Comparison of ENCODE assay signal across 22 mouse cellular contexts in the genomic region with DNA sequence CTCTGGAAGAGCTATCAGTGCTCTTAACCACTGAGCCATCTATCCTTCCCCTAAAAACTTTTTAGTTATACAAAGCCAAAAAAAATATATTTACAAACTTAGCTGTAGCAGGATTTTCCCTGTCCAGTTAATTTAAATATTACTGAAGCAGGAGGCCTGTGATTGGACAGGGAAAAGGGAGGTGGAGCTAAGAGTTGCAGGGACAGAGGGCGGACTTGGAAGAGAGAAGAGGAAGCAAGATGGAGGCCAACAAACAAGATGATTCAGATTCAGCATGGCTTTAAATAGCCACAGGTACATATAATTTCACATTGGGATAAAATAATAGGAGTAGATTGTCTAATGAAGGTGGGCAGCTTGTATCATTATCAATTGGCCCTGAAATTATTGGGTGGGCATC. TPM values are rescaled to one million over a fixed set of nuclear protein-coding genes. Genes with fewer than 3 reads are reported as not detected.
DNase-seq lines count a peak whose midpoint lies in the region; ATAC-seq and TF ChIP-seq lines count a peak whose summit lies in the region.
"Had no signal": no experiment of that assay in that cellular context is flagged by ENCODE, and none has a peak within 500 bp of the region (broad histone marks: within the 10 kb centered on the region; RNA-seq: fewer than 3 reads in every experiment).

No protein-coding gene starts in this region.

- TF ChIP-seq EP300 in MEL (IDR thresholded peaks at IDR 0.05; ENCODE audit: low read depth in 1 of 2, low read length in 2 of 2): no peak

- H3K4me3 ChIP-seq in E14TG2a.4 (replicated peaks; ENCODE audit: low read length) (peak overlapping the region; percentile 58), MEL (ENCODE audit: control insufficient read depth in 1 of 2, insufficient read depth in 1 of 2, low read depth in 2 of 2, low read length in 2 of 2) (no peak overlapping the region)
- no peak overlapping the region for H3K4me3 ChIP-seq in forebrain, embryonic 15.5 days
- H3K4me3 ChIP-seq: heart, adult 2 months; heart, embryonic 10.5 days; heart, embryonic 13.5 days; hindbrain, embryonic 12.5 days; hindbrain, embryonic 15.5 days had no signal

- TF ChIP-seq CTCF in E14TG2a.4 (conservative IDR thresholded peaks at IDR 0.05; ENCODE audit: low read length): no peak
- no peak for TF ChIP-seq CTCF in MEL (IDR thresholded peaks at IDR 0.05 in 2 of 3, conservative IDR thresholded peaks at IDR 0.05 in 1 of 3; ENCODE audit: control insufficient read depth in 1 of 3, insufficient read depth in 1 of 3, low read depth in 2 of 3, low read length in 3 of 3, poor library complexity in 1 of 3, severe bottlenecking in 1 of 3)

- H3K4me2 ChIP-seq in forebrain, embryonic 15.5 days (replicated peaks): no peak overlapping the region
- H3K4me2 ChIP-seq: heart, embryonic 13.5 days; hindbrain, embryonic 12.5 days; hindbrain, embryonic 15.5 days had no signal

- WGBS in forebrain, embryonic 15.5 days: 93% methylated on average over 1 of the region's 1 CpGs

- intact Hi-C loops in heart, postnatal 25 days (cut with DNase I): no loop called here

- H3K4me1 ChIP-seq in E14TG2a.4 (replicated peaks; ENCODE audit: low read depth, low read length): peaks cover 66% of the 10 kb centered on the region
- peaks cover 4% of the 10 kb centered on the region in 2 experiments; a peak in 2 of 4 replicates for H3K4me1 ChIP-seq in MEL (ENCODE audit: control insufficient read depth in 1 of 2, insufficient read depth in 2 of 2, low read length in 2 of 2)
- peaks cover 4% of the 10 kb centered on the region; the same call in 1 of the 2 replicates for H3K4me1 ChIP-seq in forebrain, embryonic 15.5 days

- DNase-seq in heart, adult 11 months: peak; percentile 70
- no peak for DNase-seq in heart, postnatal 25 days (ENCODE audit: low spot score)
- peak; percentile 49 for DNase-seq in MEL (ENCODE audit: low read depth, low spot score)
- no peak for DNase-seq in cerebellum, postnatal 10 days
- DNase-seq in adipocyte (ENCODE audit: low spot score): no peak
- DNase-seq: adrenal gland, postnatal 25 days; B cell, adult 2 months; cerebellum, adult 11-12 months; cerebellum, adult 8-10 months; cerebellum, postnatal 14 days; gastrocnemius, postnatal 25 days; heart, adult 2 months; heart, postnatal 14 days; kidney, adult 2 months had no signal

- no peak for TF ChIP-seq RAD21 in MEL (IDR thresholded peaks at IDR 0.05; ENCODE audit: low read depth, low read length)

- ATAC-seq in forebrain, embryonic 15.5 days (replicated peaks): no peak
- ATAC-seq: forebrain, embryonic 14.5 days; intestine, postnatal 0 days had no signal

- H3K79me2 ChIP-seq in MEL (ENCODE audit: control insufficient read depth, insufficient read depth, low read length, poor library complexity): peaks cover 67% of the 10 kb centered on the region

- H3K36me3 ChIP-seq in E14TG2a.4 (ENCODE audit: insufficient read depth, low read length) (peaks cover 6% of the 10 kb centered on the region), MEL (ENCODE audit: control insufficient read depth in 1 of 2, insufficient read depth in 2 of 2, low read length in 2 of 2) (peaks cover 20 to 36% of the 10 kb centered on the region in 2 experiments)
- H3K36me3 ChIP-seq in forebrain, embryonic 15.5 days: no peaks in the 10 kb centered on the region
- H3K36me3 ChIP-seq: hindbrain, embryonic 12.5 days; hindbrain, embryonic 15.5 days had no signal

- no peak for TF ChIP-seq POLR2A in MEL (IDR thresholded peaks at IDR 0.05; ENCODE audit: control insufficient read depth in 1 of 2, insufficient read depth in 1 of 2, low read depth in 1 of 2, low read length in 2 of 2, poor library complexity in 1 of 2)

- H3K27me3 ChIP-seq in E14TG2a.4 (ENCODE audit: insufficient read depth, low read length): no peaks in the 10 kb centered on the region
- no peaks in the 10 kb centered on the region for H3K27me3 ChIP-seq in MEL (ENCODE audit: control insufficient read depth in 1 of 2, insufficient read depth in 2 of 2, low read length in 2 of 2)
- H3K27me3 ChIP-seq in forebrain, embryonic 15.5 days: no peaks in the 10 kb centered on the region
- H3K27me3 ChIP-seq: heart, embryonic 13.5 days; hindbrain, embryonic 12.5 days; hindbrain, embryonic 15.5 days had no signal

- no peak overlapping the region for H3K27ac ChIP-seq in MEL (ENCODE audit: control insufficient read depth, low read depth, low read length)
- no peak overlapping the region for H3K27ac ChIP-seq in forebrain, embryonic 15.5 days (replicated peaks)
- H3K27ac ChIP-seq: heart, adult 2 months; heart, embryonic 10.5 days; heart, embryonic 13.5 days; hindbrain, embryonic 12.5 days; hindbrain, embryonic 15.5 days had no signal

- no peak overlapping the region for H3K9ac ChIP-seq in MEL (ENCODE audit: control insufficient read depth, low read depth, low read length, poor library complexity, severe bottlenecking)
- H3K9ac ChIP-seq in forebrain, embryonic 15.5 days (replicated peaks): no peak overlapping the region
- H3K9ac ChIP-seq: heart, embryonic 13.5 days; hindbrain, embryonic 12.5 days; hindbrain, embryonic 15.5 days had no signal

- no peaks in the 10 kb centered on the region for H3K9me3 ChIP-seq in E14TG2a.4 (ENCODE audit: low read length)
- H3K9me3 ChIP-seq in MEL (replicated peaks; ENCODE audit: insufficient read depth, low read length): no peaks in the 10 kb centered on the region
- no peaks in the 10 kb centered on the region for H3K9me3 ChIP-seq in forebrain, embryonic 15.5 days
- H3K9me3 ChIP-seq: heart, embryonic 10.5 days; heart, embryonic 13.5 days; hindbrain, embryonic 12.5 days; hindbrain, embryonic 15.5 days had no signal

TF ChIP-seq in MEL, 35 proteins besides CTCF, POLR2A, EP300 and RAD21:
- no peak for TF ChIP-seq POLR2AphosphoS2 (IDR thresholded peaks at IDR 0.05; ENCODE audit: low read length)
- no peak for TF ChIP-seq JUND (IDR thresholded peaks at IDR 0.05; ENCODE audit: low read depth, low read length)
- no peak for TF ChIP-seq CHD1 (IDR thresholded peaks at IDR 0.05; ENCODE audit: low read depth, low read length)
- TF ChIP-seq KAT2A (conservative IDR thresholded peaks at IDR 0.05; ENCODE audit: low read depth, low read length): no peak
- no peak for TF ChIP-seq MYC (IDR thresholded peaks at IDR 0.05; ENCODE audit: low read depth, low read length)
- no peak for TF ChIP-seq SIN3A (IDR thresholded peaks at IDR 0.05; ENCODE audit: low read length)
- no peak for TF ChIP-seq MAX (IDR thresholded peaks at IDR 0.05; ENCODE audit: low read length)
- no peak for TF ChIP-seq ZKSCAN1 (IDR thresholded peaks at IDR 0.05; ENCODE audit: low read depth, low read length)
- TF ChIP-seq GATA1 (IDR thresholded peaks at IDR 0.05; ENCODE audit: low read depth, low read length): no peak
- TF ChIP-seq USF2 (IDR thresholded peaks at IDR 0.05; ENCODE audit: borderline replicate concordance in 1 of 2, insufficient read depth in 1 of 2, low read depth in 1 of 2, low read length in 2 of 2): no peak
- no peak for TF ChIP-seq USF1 (IDR thresholded peaks at IDR 0.05; ENCODE audit: low read depth, low read length)
- no peak for TF ChIP-seq MXI1 (IDR thresholded peaks at IDR 0.05; ENCODE audit: low read depth, low read length)
- no peak for TF ChIP-seq MEF2A (IDR thresholded peaks at IDR 0.05; ENCODE audit: extremely low read depth, insufficient replicate concordance, low read depth, low read length, poor library complexity, severe bottlenecking)
- no peak for TF ChIP-seq SMC3 (IDR thresholded peaks at IDR 0.05; ENCODE audit: low read depth, low read length)
- no peak for TF ChIP-seq ELF1 (IDR thresholded peaks at IDR 0.05; ENCODE audit: low read depth, low read length)
- no peak for TF ChIP-seq MYB (IDR thresholded peaks at IDR 0.05; ENCODE audit: low read depth, low read length)
- no peak for TF ChIP-seq CHD2 (IDR thresholded peaks at IDR 0.05; ENCODE audit: low read length)
- no peak for TF ChIP-seq POLR2AphosphoS5 (IDR thresholded peaks at IDR 0.05; ENCODE audit: borderline replicate concordance, low read depth, low read length)
- TF ChIP-seq TBP (IDR thresholded peaks at IDR 0.05; ENCODE audit: low read depth, low read length): no peak

RNA-seq across cellular contexts. Expression of a gene that starts 13.8 kb away (rescaled TPM):
- 100 to 1,000 TPM; 206 to 224 TPM for total RNA-seq in heart, postnatal 25 days (2021)
- total RNA-seq in MEL (2012; rRNA removed): 65.8 and 67.4 TPM in 2 replicates
- polyA plus RNA-seq in MEL (2012; ENCODE audit: insufficient read depth in 1 of 2, insufficient read length in 2 of 2, low read depth in 1 of 2, low replicate concordance in 2 of 2, missing spikeins in 1 of 2): 10 to 100 TPM in 1 of 2 experiments, not detected in 1; 54.5 TPM
- polyA plus RNA-seq in forebrain, embryonic 15.5 days (2015; fragmentation: Nextera tagmentation; extraction: Ambion mirVana): 58.3 and 59.8 TPM in 2 replicates

RNA-seq across cellular contexts. Expression of a gene that starts 60.0 kb away (rescaled TPM):
- total RNA-seq in heart, postnatal 25 days (2021): 10 to 100 TPM; 14.0 to 15.1 TPM
- 110 and 116 TPM in 2 replicates for total RNA-seq in MEL (2012; rRNA removed)
- polyA plus RNA-seq in MEL (2012; ENCODE audit: insufficient read depth in 1 of 2, insufficient read length in 2 of 2, low read depth in 1 of 2, low replicate concordance in 2 of 2, missing spikeins in 1 of 2): 10 to 100 TPM in 1 of 2 experiments, not detected in 1; 76.3 TPM
- polyA plus RNA-seq in forebrain, embryonic 15.5 days (2015; fragmentation: Nextera tagmentation; extraction: Ambion mirVana): 54.3 and 55.5 TPM in 2 replicates

Comparison
In these comparisons a context has a peak if more than half of its experiments do, and no peak if none do; other contexts are left out.
1. DNase-seq: peak in heart, adult 11 months (single experiment) and MEL (single experiment); none in heart, postnatal 25 days (single experiment), cerebellum, postnatal 10 days (0 of 2) and adipocyte (single experiment).